Mouse (Mus musculus) CH12.LX (cell line): ENCODE data around the gene Nanog. TPM values are rescaled to one million over a fixed set of nuclear protein-coding genes. Genes with fewer than 3 reads are reported as not detected.

Experiments
- DNase-seq: peaks from one replicate; pipeline ENCODE4 v3.0.0-alpha.2; 2013; ENCODE audit errors: extremely low read depth
- H3K27ac ChIP-seq: 2 replicates; pipeline ENCODE4 v1.5.1; 2012; ENCODE audit warnings: low read depth, mild to moderate bottlenecking, control low read depth, moderate library complexity; ENCODE audit not compliant: insufficient read depth
- H3K27me3 ChIP-seq: replicated peaks from 2 replicates; pipeline ENCODE3; 2012; ENCODE audit warnings: inconsistent platforms
- H3K36me3 ChIP-seq, 2 experiments: replicated peaks in 1 of 2; 2 replicates each; pipeline versions ENCODE3 to v1.6.1; 2012; ENCODE audit warnings: inconsistent platforms in 1 of 2, low read length in 1 of 2, mild to moderate bottlenecking in 1 of 2, mixed read lengths in 1 of 2, moderate library complexity in 1 of 2; ENCODE audit not compliant: control insufficient read depth in 1 of 2, insufficient read depth in 1 of 2
- H3K4me1 ChIP-seq, 2 experiments: 2 replicates each; pipeline ENCODE4 v1.6.1; 2012; ENCODE audit warnings: inconsistent platforms in 1 of 2, moderate library complexity in 1 of 2; ENCODE audit not compliant: insufficient read depth in 2 of 2, control insufficient read depth in 1 of 2
- H3K4me2 ChIP-seq: 2 replicates; pipeline ENCODE4 v1.6.1; 2012; ENCODE audit warnings: low read depth, mild to moderate bottlenecking, control low read depth; ENCODE audit not compliant: poor library complexity, insufficient read depth, severe bottlenecking
- H3K4me3 ChIP-seq, 3 experiments: fragments of 150-350 bp in 1 of 3; sonication (generic) in 1 of 3; replicated peaks in 1 of 3; 2 replicates each; pipeline versions ENCODE3 to v1.5.1; 2011 to 2012; ENCODE audit warnings: low read depth in 2 of 3, low read length in 2 of 3, mild to moderate bottlenecking in 2 of 3, moderate library complexity in 2 of 3, control low read depth in 1 of 3, improper control_type of control experiment in 1 of 3, inconsistent platforms in 1 of 3, mixed read lengths in 1 of 3; ENCODE audit not compliant: poor library complexity in 1 of 3
- H3K79me2 ChIP-seq: replicated peaks from 2 replicates; pipeline ENCODE4 v1.6.1; 2012; ENCODE audit warnings: mild to moderate bottlenecking, moderate library complexity; ENCODE audit not compliant: control insufficient read depth, poor library complexity, insufficient read depth, severe bottlenecking; ENCODE audit errors: extremely low read depth
- H3K9ac ChIP-seq: 2 replicates; pipeline ENCODE4 v1.6.1; 2012; ENCODE audit warnings: low read depth, mild to moderate bottlenecking, control low read depth, moderate library complexity; ENCODE audit not compliant: insufficient read depth
- H3K9me3 ChIP-seq: replicated peaks from 2 replicates; pipeline ENCODE3; 2012; ENCODE audit warnings: low read length, inconsistent platforms, mixed read lengths
- CHD2 ChIP-seq: IDR thresholded peaks from 2 replicates; pipeline ENCODE4 v1.6.1; 2011; ENCODE audit warnings: low read length, improper control_type of control experiment
- CTCF ChIP-seq, 2 experiments: IDR thresholded peaks in 1 of 2; conservative IDR thresholded peaks in 1 of 2; 2 replicates each; pipeline ENCODE4 v1.5.1; 2011 to 2012; ENCODE audit warnings: low read depth in 2 of 2, low read length in 2 of 2, improper control_type of control experiment in 1 of 2, inconsistent platforms in 1 of 2, mild to moderate bottlenecking in 1 of 2, moderate library complexity in 1 of 2
- ELF1 ChIP-seq: IDR thresholded peaks from 2 replicates; pipeline ENCODE4 v1.6.1; 2014; ENCODE audit warnings: low read depth, mild to moderate bottlenecking, inconsistent platforms, low read length, improper control_type of control experiment
- GABPA ChIP-seq: IDR thresholded peaks from 2 replicates; pipeline ENCODE4 v1.6.1; 2012; ENCODE audit warnings: low read depth, low read length, improper control_type of control experiment, inconsistent platforms; ENCODE audit not compliant: insufficient replicate concordance
- HCFC1 ChIP-seq: IDR thresholded peaks from 2 replicates; pipeline ENCODE4 v1.6.1; 2012; ENCODE audit warnings: low read depth, mild to moderate bottlenecking, inconsistent platforms, low read length, improper control_type of control experiment
- IRF4 ChIP-seq: IDR thresholded peaks from 2 replicates; pipeline ENCODE4 v1.6.1; 2014; ENCODE audit warnings: low read depth, mild to moderate bottlenecking, inconsistent platforms, low read length, improper control_type of control experiment
- JUN ChIP-seq: IDR thresholded peaks from 2 replicates; pipeline ENCODE4 v1.6.1; 2011; ENCODE audit warnings: low read depth, mild to moderate bottlenecking, low read length, improper control_type of control experiment, moderate library complexity; ENCODE audit not compliant: insufficient read depth
- MAFK ChIP-seq: IDR thresholded peaks from 2 replicates; pipeline ENCODE4 v1.6.1; 2011; ENCODE audit warnings: low read length, improper control_type of control experiment; ENCODE audit not compliant: insufficient replicate concordance
- MAX ChIP-seq: IDR thresholded peaks from 2 replicates; pipeline ENCODE4 v1.6.1; 2011; ENCODE audit warnings: low read length, improper control_type of control experiment
- MEF2A ChIP-seq: IDR thresholded peaks from 2 replicates; pipeline ENCODE4 v1.6.1; 2014; ENCODE audit warnings: low read depth, mild to moderate bottlenecking, inconsistent platforms, low read length, improper control_type of control experiment, borderline replicate concordance
- MYC ChIP-seq: IDR thresholded peaks from 2 replicates; pipeline ENCODE4 v1.6.1; 2011; ENCODE audit warnings: low read depth, mild to moderate bottlenecking, improper control_type of control experiment, low read length
- PAX5 ChIP-seq: IDR thresholded peaks from 2 replicates; pipeline ENCODE4 v1.6.1; 2012; ENCODE audit warnings: low read length, inconsistent platforms, mixed read lengths
- POLR2AphosphoS2 ChIP-seq: IDR thresholded peaks from 2 replicates; pipeline ENCODE4 v1.6.1; 2011; ENCODE audit warnings: low read depth, low read length, improper control_type of control experiment
- RCOR1 ChIP-seq: conservative IDR thresholded peaks from 2 replicates; pipeline ENCODE4 v1.6.1; 2012; ENCODE audit warnings: low read depth, mild to moderate bottlenecking, inconsistent platforms, low read length, improper control_type of control experiment
- SIN3A ChIP-seq: IDR thresholded peaks from 2 replicates; pipeline ENCODE4 v1.6.1; 2012; ENCODE audit warnings: low read length, improper control_type of control experiment, inconsistent platforms
- SMC3 ChIP-seq: IDR thresholded peaks from 2 replicates; pipeline ENCODE4 v1.6.1; 2011; ENCODE audit warnings: low read depth, low read length, improper control_type of control experiment
- TBP ChIP-seq: conservative IDR thresholded peaks from 2 replicates; pipeline ENCODE4 v1.6.1; 2011; ENCODE audit warnings: low read depth, low read length, improper control_type of control experiment
- TCF12 ChIP-seq: IDR thresholded peaks from 2 replicates; pipeline ENCODE4 v1.6.1; 2014; ENCODE audit warnings: low read depth, mild to moderate bottlenecking, inconsistent platforms, low read length, improper control_type of control experiment
- USF1 ChIP-seq: IDR thresholded peaks from 2 replicates; pipeline ENCODE4 v1.6.1; 2014; ENCODE audit warnings: low read depth, mild to moderate bottlenecking, inconsistent platforms, low read length, improper control_type of control experiment
- USF2 ChIP-seq: conservative IDR thresholded peaks from 2 replicates; pipeline ENCODE4 v1.6.1; 2011; ENCODE audit warnings: low read depth, low read length, improper control_type of control experiment
- ZKSCAN1 ChIP-seq: IDR thresholded peaks from 2 replicates; pipeline ENCODE4 v1.6.1; 2012; ENCODE audit warnings: low read depth, inconsistent platforms, low read length, improper control_type of control experiment, borderline replicate concordance
- ZNF384 ChIP-seq: IDR thresholded peaks from 2 replicates; pipeline ENCODE4 v1.6.1; 2012; ENCODE audit warnings: low read depth, low read length, improper control_type of control experiment, inconsistent platforms
- dilution Hi-C: fragments of 300-500 bp; cut with MboI; formaldehyde crosslinking; loops from 2 replicates; pipeline ENCODE4 v1.14.3; 2020; ENCODE audit warnings: low sequenced_read_pairs; ENCODE audit not compliant: extremely low pct_unique_long_range_greater_than_20kb, extremely low pct_ligation_motif_present
- in situ Hi-C: fragments of 300-500 bp; cut with MboI; formaldehyde crosslinking; loops from 3 replicates; pipeline ENCODE4 v1.14.3; 2019; ENCODE audit warnings: low sequenced_read_pairs, low pct_ligation_motif_present, low pct_unique_long_range_greater_than_20kb, mixed read lengths
- polyA plus RNA-seq: library from polyadenylated mRNA; unstranded; fragments of >175 nt; gene quantifications from 2 replicates; pipeline ENCODE4 v1.2.1, GENCODE M21; 2012; ENCODE audit warnings: low read depth; ENCODE audit not compliant: insufficient read length
- total RNA-seq, 2 experiments: library from RNA; depleted of rRNA; stranded (reverse); fragments of 300-350 nt in 1 of 2; fragments of >200 nt in 1 of 2; gene quantifications; 2 replicates each; pipeline ENCODE4 v1.2.3; 2012 to 2014

Nanog gene
- total and polyA plus RNA-seq, 3 experiments: 0.27 TPM; not detected in 2

DNA sequence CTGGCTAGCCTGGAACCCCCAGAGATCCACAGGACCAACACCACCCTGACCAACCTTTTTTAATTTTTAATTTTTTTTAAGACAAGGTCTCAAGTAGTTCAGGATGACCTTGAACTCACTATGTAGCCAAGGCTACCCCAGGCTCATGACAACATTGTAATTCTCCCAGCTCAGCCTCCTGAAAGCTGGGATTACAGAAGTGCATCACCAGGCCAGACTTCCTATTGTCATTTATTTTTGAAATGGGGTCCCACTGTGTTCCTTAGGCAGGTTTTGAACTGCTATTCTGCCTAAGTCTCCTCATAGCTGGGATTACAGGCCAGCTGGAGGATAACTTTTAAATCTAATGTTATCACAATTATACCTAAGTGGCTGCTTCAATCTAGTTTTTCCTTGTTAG, 54.6 kb downstream of the Nanog start:
- Histone ChIP-seq H3K4me2 (no peak overlapping the region), H3K4me1 (peaks cover 4 to 19% of the 10 kb centered on the region in 2 experiments), H3K9me3 (no peaks in the 10 kb centered on the region), H3K9ac (no peak overlapping the region), H3K36me3 (peaks cover 0 to 26% of the 10 kb centered on the region in 2 experiments), H3K79me2 (no peaks in the 10 kb centered on the region; the same call in 1 of the 2 replicates), H3K27ac (no peak overlapping the region), H3K4me3 (no peak overlapping the region), H3K27me3 (no peaks in the 10 kb centered on the region)
- TF ChIP-seq MEF2A: no peak
- no peak for TF ChIP-seq ZKSCAN1
- TF ChIP-seq IRF4: no peak
- in situ Hi-C loops (no loop called here), dilution Hi-C loops (no loop called here)
- DNase-seq: no peak

GRCm38 (mm10) chr6:122762480-122762879, 55.2 kb downstream of the Nanog start:
- peaks cover 4 to 19% of the 10 kb centered on the region in 2 experiments for H3K4me1 ChIP-seq
- no peak overlapping the region for H3K4me2 ChIP-seq
- H3K27ac ChIP-seq: no peak overlapping the region
- no peak overlapping the region for H3K9ac ChIP-seq
- no peaks in the 10 kb centered on the region for H3K27me3 ChIP-seq
- no peaks in the 10 kb centered on the region for H3K9me3 ChIP-seq
- H3K4me3 ChIP-seq: no peak overlapping the region
- dilution Hi-C loops (no loop called here), in situ Hi-C loops (no loop called here)
- no peak for DNase-seq
- no peaks in the 10 kb centered on the region; the same call in 1 of the 2 replicates for H3K79me2 ChIP-seq
- TF ChIP-seq TBP: no peak
- no peak for TF ChIP-seq SIN3A
- TF ChIP-seq ZNF384: no peak
- TF ChIP-seq RCOR1: no peak
- TF ChIP-seq, all 38 proteins: peak for 0
- H3K36me3 ChIP-seq: peaks cover 0 to 29% of the 10 kb centered on the region in 2 experiments

DNA sequence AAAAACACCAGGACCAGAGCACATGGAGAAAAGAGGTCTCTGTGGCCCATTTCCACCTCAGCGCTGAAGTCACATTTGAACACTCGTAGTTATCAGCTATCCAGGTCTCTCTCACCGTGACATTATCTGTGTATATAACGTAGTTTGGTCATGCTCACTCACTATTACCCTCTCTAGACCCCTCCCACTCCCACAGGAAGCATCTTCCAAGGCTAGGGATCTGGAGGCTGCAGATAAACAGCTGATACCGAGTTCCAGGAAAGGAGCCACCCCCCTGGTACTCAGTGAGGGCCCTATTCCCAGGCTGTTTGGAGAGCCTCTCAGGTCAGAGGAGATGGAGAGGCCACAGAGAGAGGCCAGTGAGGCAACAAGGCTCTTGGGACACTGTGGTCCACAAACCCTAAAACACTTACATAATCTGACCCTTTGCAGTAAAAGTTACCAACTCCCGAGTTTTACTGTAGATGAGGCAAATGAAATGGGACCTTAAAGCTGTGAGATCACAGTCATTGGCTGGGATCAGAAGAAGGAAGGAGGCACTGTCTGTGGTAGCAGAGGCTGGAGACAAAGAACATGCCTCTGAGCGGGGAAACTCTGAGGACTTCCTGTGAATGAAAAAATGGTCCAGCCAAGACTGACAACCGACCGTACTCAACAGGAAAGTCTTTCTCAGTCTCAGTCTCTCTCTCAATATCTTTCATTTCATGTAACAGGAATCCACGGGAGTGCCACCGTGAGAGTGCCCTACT, 55.8 kb downstream of the Nanog start:
- Histone ChIP-seq H3K27ac (no peak overlapping the region), H3K4me3 (no peak overlapping the region), H3K36me3 (peaks cover 0 to 25% of the 10 kb centered on the region in 2 experiments), H3K79me2 (no peaks in the 10 kb centered on the region; the same call in 1 of the 2 replicates), H3K27me3 (no peaks in the 10 kb centered on the region), H3K4me1 (peaks cover 4 to 19% of the 10 kb centered on the region in 2 experiments), H3K9ac (no peak overlapping the region), H3K9me3 (no peaks in the 10 kb centered on the region), H3K4me2 (no peak overlapping the region)
- TF ChIP-seq MEF2A (no peak), MYC (no peak), ZNF384 (no peak), TCF12 (no peak), JUN (no peak), MAX (no peak), PAX5 (no peak), TBP (no peak), ELF1 (no peak), CHD2 (no peak), MAFK (no peak), SMC3 (no peak), GABPA (no peak), USF1 (no peak), HCFC1 (no peak), USF2 (no peak), IRF4 (no peak), CTCF (conservative IDR thresholded peaks at IDR 0.05 in 1 of 2, IDR thresholded peaks at IDR 0.05 in 1 of 2; ENCODE audit: low read depth in 2 of 2, low read length in 2 of 2) (no peak), POLR2AphosphoS2 (no peak)
- DNase-seq: no peak
- dilution Hi-C loops: no loop called here
- in situ Hi-C loops: no loop called here
